Mouse (Mus musculus) C2C12 (cell line): Measurements from ENCODE around the gene Etv6.

Experiments
- CEBPB ChIP-seq: IDR thresholded peaks from one replicate; pipeline ENCODE4 v1.6.1; 2011; ENCODE audit warnings: low read depth, mild to moderate bottlenecking, control low read depth, moderate library complexity
- CTCF ChIP-seq: IDR thresholded peaks from one replicate; pipeline ENCODE4 v1.5.1; 2011; ENCODE audit not compliant: control insufficient read depth, insufficient read depth, insufficient read length

GRCm38 (mm10) chr6:134168799-134169198 lies 133.3 kb downstream of the Etv6 start:
- TF ChIP-seq CTCF: no peak
- TF ChIP-seq CEBPB: no peak
